Mouse (Mus musculus): ENCODE data around the gene Ngdn. TPM values are rescaled to one million over a fixed set of nuclear protein-coding genes. Genes with fewer than 3 reads are reported as not detected.
"Not testable (repeated sequence)": the region's sequence is repeated elsewhere in the genome, so short reads cannot be mapped to it uniquely, and the experiment has no call there.

Gene Ngdn
- polyA plus RNA-seq, 1 experiment = 17.0 TPM

- 92% methylated on average over 7 of the region's 7 CpGs for WGBS
Observed at GRCm38 (mm10) chr14:54981934-54982333, 33.3 kb upstream of the Ngdn start.

DNA sequence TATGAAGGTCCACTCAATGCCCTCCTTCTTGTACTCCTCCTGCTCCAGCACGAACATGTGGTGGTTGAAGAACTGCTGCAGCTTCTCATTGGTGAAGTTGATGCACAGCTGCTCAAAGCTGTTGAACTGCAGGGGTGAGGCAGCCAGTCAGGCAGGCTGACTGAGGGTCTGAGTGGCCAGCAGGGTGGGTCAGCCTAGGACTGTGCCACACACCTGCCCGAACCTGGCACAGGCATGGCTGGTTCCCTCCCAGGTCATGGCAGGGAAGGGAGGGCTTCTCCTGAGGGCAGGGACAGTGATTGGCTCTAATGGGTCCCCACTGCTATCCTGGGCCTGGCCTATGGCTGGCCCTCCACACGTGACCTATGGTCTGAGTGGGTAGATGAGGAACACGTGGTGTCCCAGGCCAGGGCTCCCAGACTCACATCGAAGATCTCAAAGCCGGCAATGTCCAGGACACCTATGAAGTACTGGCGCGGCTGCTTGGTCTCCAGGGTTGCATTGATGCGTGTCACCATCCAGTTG, 26.8 kb upstream of the Ngdn start:
- not testable (repeated sequence) for H3K4me3 ChIP-seq (replicated peaks; ENCODE audit: extremely low read depth, low read depth, low read length); DNase-seq; H3K4me1 ChIP-seq (ENCODE audit: control insufficient read depth, insufficient read depth, low read length)
- 89% methylated on average over 9 of the region's 9 CpGs for WGBS

More at GRCm38 (mm10) chr14:54981934-54982333, 33.3 kb upstream of the Ngdn start:
- no peak for DNase-seq
- TF ChIP-seq CTCF (IDR thresholded peaks at IDR 0.05; ENCODE audit: insufficient read depth, low read length) = no peak
- TF ChIP-seq POLR2A (IDR thresholded peaks at IDR 0.05; ENCODE audit: borderline replicate concordance, extremely low read depth, low read depth, low read length) = no peak
- Histone ChIP-seq H3K4me1 (ENCODE audit: control insufficient read depth, insufficient read depth, low read length) (no peaks in the 10 kb centered on the region), H3K4me3 (replicated peaks; ENCODE audit: extremely low read depth, low read depth, low read length) (no peak overlapping the region)

- no peak for TF ChIP-seq POLR2A (IDR thresholded peaks at IDR 0.05; ENCODE audit: borderline replicate concordance, extremely low read depth, low read depth, low read length)
- 85% methylated on average over 13 of the region's 13 CpGs for WGBS
- Histone ChIP-seq H3K4me1 (ENCODE audit: control insufficient read depth, insufficient read depth, low read length) (no peaks in the 10 kb centered on the region), H3K4me3 (replicated peaks; ENCODE audit: extremely low read depth, low read depth, low read length) (no peak overlapping the region)
- no peak for DNase-seq
Observed at GRCm38 (mm10) chr14:54988882-54989281, 26.4 kb upstream of the Ngdn start.

DNA sequence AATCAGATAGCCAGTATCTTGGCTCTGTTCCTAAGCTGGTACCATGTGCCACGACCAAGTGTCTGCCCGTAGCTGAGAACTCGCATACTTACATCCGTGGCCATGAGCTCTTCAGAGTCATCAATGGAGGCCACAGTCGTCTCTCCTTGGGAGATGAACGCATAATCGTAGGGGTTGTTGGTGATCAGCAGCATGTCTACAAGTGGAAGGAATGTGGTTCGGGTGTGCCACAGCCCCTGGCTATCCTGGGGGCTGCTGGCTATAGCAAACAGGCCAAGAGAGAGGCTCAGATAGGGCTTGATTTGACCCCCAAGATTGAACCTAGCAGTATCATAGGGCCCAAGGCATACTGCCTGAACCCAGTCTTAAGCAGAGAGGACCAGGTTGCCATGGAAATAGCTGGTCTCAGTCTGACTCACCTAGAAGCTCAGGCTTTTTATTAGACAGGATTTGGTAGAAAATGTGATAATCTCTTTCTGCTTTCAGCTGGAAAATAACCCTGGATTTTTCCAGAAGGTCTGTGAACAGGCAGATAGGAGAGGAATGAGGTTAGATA, 25.3 kb upstream of the Ngdn start:
- H3K4me3 ChIP-seq (replicated peaks; ENCODE audit: extremely low read depth, low read depth, low read length) = no peak overlapping the region
- H3K4me1 ChIP-seq (ENCODE audit: control insufficient read depth, insufficient read depth, low read length) = no peaks in the 10 kb centered on the region
- 71% methylated on average over 8 of the region's 8 CpGs for WGBS
- no peak for DNase-seq
- TF ChIP-seq POLR2A (IDR thresholded peaks at IDR 0.05; ENCODE audit: borderline replicate concordance, extremely low read depth, low read depth, low read length) = no peak
- TF ChIP-seq CTCF (IDR thresholded peaks at IDR 0.05; ENCODE audit: insufficient read depth, low read length) = no peak

DNA sequence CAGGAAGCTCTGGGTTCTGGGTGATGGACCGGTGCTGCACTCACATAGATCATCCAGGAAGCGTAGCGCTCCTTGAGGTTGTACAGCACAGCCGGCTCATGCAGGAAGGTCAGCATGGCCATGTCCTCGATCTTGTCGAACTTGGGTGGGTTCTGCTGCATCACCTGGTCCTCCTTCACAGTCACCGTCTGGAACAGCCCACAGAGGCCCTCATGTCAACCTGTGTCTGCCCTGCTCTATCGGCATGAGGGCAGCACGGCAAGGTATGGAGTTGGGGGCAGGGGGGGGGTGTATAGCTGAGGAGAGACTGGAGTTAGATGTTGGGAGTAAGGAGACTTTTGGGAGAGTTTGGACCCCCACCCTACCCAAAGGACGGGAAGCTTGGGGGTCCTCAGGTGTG, 23.1 kb upstream of the Ngdn start:
- Histone ChIP-seq H3K4me3 (replicated peaks; ENCODE audit: extremely low read depth, low read depth, low read length) (no peak overlapping the region), H3K4me1 (ENCODE audit: control insufficient read depth, insufficient read depth, low read length) (no peaks in the 10 kb centered on the region)
- WGBS = 86% methylated on average over 10 of the region's 10 CpGs
- no peak for DNase-seq
- TF ChIP-seq CTCF (IDR thresholded peaks at IDR 0.05; ENCODE audit: insufficient read depth, low read length) = no peak
- no peak for TF ChIP-seq POLR2A (IDR thresholded peaks at IDR 0.05; ENCODE audit: borderline replicate concordance, extremely low read depth, low read depth, low read length)

DNA sequence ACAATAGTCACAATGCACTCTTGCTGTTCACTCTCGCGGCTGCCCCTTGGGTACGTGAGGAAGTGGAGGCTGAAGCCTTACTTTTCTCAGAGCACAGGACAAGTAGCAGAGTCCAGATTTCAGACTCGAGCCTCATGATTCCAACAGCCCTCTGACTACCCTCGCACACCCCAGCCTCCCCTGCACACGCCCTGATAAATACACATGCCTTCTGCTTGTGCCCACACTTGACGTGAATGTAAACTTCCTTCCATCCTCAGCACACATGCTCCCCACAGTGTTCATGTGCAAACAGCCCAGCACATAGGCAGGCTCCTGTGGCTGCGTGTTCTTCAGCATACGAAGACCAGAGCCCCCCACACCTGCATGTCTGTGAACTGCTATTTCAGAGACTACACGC, 21.6 kb upstream of the Ngdn start:
- TF ChIP-seq CTCF (IDR thresholded peaks at IDR 0.05; ENCODE audit: insufficient read depth, low read length) (no peak), POLR2A (IDR thresholded peaks at IDR 0.05; ENCODE audit: borderline replicate concordance, extremely low read depth, low read depth, low read length) (no peak)
- WGBS = 41% methylated on average over 10 of the region's 10 CpGs
- no peak for DNase-seq
- H3K4me1 ChIP-seq (ENCODE audit: control insufficient read depth, insufficient read depth, low read length) = no peaks in the 10 kb centered on the region
- no peak overlapping the region for H3K4me3 ChIP-seq (replicated peaks; ENCODE audit: extremely low read depth, low read depth, low read length)

DNA sequence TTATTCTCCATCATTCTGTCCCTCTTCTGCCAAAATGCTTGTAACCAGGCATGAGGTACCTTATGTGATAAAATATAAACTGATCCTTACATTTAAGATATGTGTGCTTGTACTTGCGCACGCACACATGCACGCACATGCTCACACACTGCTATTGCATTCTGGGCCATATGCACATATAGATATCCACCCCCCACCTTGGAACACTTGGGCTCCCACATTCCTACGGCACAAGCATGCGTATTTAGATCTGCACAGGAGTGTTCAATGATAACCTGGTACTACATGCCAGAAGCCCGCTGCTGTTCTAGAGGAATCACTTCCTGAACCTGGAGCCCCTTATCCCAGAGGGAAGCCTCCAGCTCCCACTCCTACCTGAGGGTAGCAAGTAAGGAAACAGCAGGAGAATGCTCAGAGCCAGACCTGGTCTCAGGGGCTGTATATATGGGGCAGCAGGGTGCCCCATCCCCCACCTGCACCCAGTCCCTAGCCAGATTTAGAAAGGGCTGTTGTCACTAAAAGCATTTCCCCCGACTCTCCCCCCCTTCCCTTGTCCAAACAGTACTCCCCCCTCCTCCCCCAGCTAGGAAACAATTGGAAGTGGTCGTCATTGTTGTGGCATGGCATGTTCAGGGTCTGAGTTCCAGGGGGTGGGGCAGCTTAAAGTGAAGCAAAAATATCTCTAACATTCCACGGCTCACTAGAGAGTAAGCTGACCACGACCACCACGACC, 21.0 kb upstream of the Ngdn start, which contains the start of gene Myh7:
Gene Myh7, minus strand, starts transcription at position 491 of the 733 bp plus-strand sequence.
- TF ChIP-seq CTCF (IDR thresholded peaks at IDR 0.05; ENCODE audit: insufficient read depth, low read length) (no peak), POLR2A (IDR thresholded peaks at IDR 0.05; ENCODE audit: borderline replicate concordance, extremely low read depth, low read depth, low read length) (no peak)
- H3K4me1 ChIP-seq (ENCODE audit: control insufficient read depth, insufficient read depth, low read length) = no peaks in the 10 kb centered on the region
- no peak for DNase-seq
- WGBS = 43% methylated on average over 11 of the region's 11 CpGs
- H3K4me3 ChIP-seq (replicated peaks; ENCODE audit: extremely low read depth, low read depth, low read length) = no peak within 1 kb of the TSS

DNA sequence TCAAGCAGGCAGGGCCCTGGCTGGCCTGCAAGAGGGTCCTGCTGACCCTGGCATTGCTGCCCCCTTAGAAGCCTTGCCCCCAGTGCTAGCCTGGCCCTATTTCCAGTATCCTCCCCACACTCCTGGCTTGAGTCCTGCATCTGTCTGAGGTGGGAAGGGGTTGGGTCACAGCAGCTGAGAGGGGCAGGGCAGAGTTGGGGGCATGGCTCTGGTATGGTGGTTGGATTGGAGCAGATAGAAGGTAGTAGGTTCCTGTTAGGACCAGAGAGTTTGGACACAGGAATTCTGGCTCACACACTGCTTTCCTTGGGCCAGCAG, 20.4 kb upstream of the Ngdn start:
- Histone ChIP-seq H3K4me1 (ENCODE audit: control insufficient read depth, insufficient read depth, low read length) (no peaks in the 10 kb centered on the region), H3K4me3 (replicated peaks; ENCODE audit: extremely low read depth, low read depth, low read length) (no peak overlapping the region)
- DNase-seq = no peak
- TF ChIP-seq CTCF (IDR thresholded peaks at IDR 0.05; ENCODE audit: insufficient read depth, low read length) (no peak), POLR2A (IDR thresholded peaks at IDR 0.05; ENCODE audit: borderline replicate concordance, extremely low read depth, low read depth, low read length) (no peak)

DNA sequence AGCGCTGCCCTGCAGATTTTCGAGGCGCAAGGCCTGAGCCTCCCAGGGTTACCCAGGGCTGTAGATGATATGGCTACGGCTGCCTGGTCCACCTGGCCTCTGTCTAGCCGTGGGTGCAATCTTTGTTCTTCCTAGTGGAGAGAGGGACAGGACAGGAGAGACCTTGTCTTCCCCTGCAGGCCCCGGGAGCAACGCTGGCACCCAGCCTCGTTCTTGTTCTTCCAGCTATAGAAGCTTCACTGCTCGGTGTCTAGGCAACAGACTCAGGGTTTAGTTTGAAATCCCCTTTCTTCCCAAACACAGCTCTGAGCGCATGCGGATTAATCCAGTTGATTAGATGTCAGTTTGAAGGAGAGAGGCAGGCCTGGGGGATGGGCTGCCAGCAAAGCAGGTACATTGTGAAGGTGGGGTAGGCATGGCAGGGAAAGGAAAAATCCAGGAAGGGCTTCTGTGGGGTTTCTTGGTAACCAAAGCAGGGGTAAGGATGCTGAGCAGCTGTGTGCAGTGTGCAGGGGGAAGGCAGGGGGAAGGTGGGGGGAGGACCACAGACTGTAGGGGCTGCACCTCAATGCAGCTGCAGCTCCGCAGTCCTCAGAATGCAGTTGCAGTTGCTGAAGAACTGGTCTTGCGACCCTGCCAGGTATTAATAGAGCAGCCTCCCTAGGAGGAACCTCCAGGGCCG, 19.7 kb upstream of the Ngdn start:
- TF ChIP-seq POLR2A (IDR thresholded peaks at IDR 0.05; ENCODE audit: borderline replicate concordance, extremely low read depth, low read depth, low read length) (no peak), CTCF (IDR thresholded peaks at IDR 0.05; ENCODE audit: insufficient read depth, low read length) (no peak)
- no peaks in the 10 kb centered on the region for H3K4me1 ChIP-seq (ENCODE audit: control insufficient read depth, insufficient read depth, low read length)
- H3K4me3 ChIP-seq (replicated peaks; ENCODE audit: extremely low read depth, low read depth, low read length) = no peak overlapping the region
- 66% methylated on average over 14 of the region's 14 CpGs for WGBS
- DNase-seq = no peak

GRCm38 (mm10) chr14:54996793-54997192, 18.5 kb upstream of the Ngdn start:
- DNase-seq = no peak
- H3K4me1 ChIP-seq (ENCODE audit: control insufficient read depth, insufficient read depth, low read length) = no peaks in the 10 kb centered on the region
- TF ChIP-seq CTCF (IDR thresholded peaks at IDR 0.05; ENCODE audit: insufficient read depth, low read length) = no peak
- no peak for TF ChIP-seq POLR2A (IDR thresholded peaks at IDR 0.05; ENCODE audit: borderline replicate concordance, extremely low read depth, low read depth, low read length)
- no peak overlapping the region for H3K4me3 ChIP-seq (replicated peaks; ENCODE audit: extremely low read depth, low read depth, low read length)
- WGBS = 70% methylated on average over 9 of the region's 9 CpGs

All from lung, adult 2 months (tissue).